ENCODE assay signal across 8 mouse cellular contexts in genomic region chr13:28424446-28425059, GRCm38 (mm10).
DNase-seq lines count a peak whose midpoint lies in the region; ATAC-seq and TF ChIP-seq lines count a peak whose summit lies in the region.

No protein-coding gene starts in this region.

- DNase-seq in adrenal gland, postnatal 14 days = peak; percentile 29
- DNase-seq in adrenal gland, postnatal 4 days (ENCODE audit: low spot score in 2 of 2) = no peak
- DNase-seq in midbrain, embryonic 14.5 days = no peak
- DNase-seq in kidney, postnatal 0 days (ENCODE audit: low spot score) = peak; percentile 25
- no peak for DNase-seq in right cerebral cortex, adult 2 months (ENCODE audit: low spot score in 2 of 2)

- no peaks in the 10 kb centered on the region for H3K9me3 ChIP-seq in midbrain, embryonic 13.5 days
- H3K9me3 ChIP-seq in midbrain, embryonic 14.5 days (ENCODE audit: control insufficient read depth, low read length) = no peaks in the 10 kb centered on the region
- no peaks in the 10 kb centered on the region for H3K9me3 ChIP-seq in kidney, postnatal 0 days (replicated peaks; ENCODE audit: low read length)
- H3K9me3 ChIP-seq in stomach, embryonic 15.5 days = no peaks in the 10 kb centered on the region

- no peak overlapping the region for H3K9ac ChIP-seq in midbrain, embryonic 13.5 days (replicated peaks)
- no peak overlapping the region for H3K9ac ChIP-seq in midbrain, embryonic 14.5 days (replicated peaks; ENCODE audit: low read length)
- no peak overlapping the region for H3K9ac ChIP-seq in kidney, postnatal 0 days (ENCODE audit: low read depth, low read length)
- H3K9ac ChIP-seq in stomach, embryonic 15.5 days = no peak overlapping the region

- H3K27ac ChIP-seq in midbrain, embryonic 13.5 days = 0 out of 2 replicates have a peak overlapping the region, but pooled peaks have one; percentile 19
- H3K27ac ChIP-seq in midbrain, embryonic 14.5 days (replicated peaks; ENCODE audit: low read depth, low read length) = no peak overlapping the region
- H3K27ac ChIP-seq in kidney, postnatal 0 days = no peak overlapping the region
- no peak overlapping the region for H3K27ac ChIP-seq in stomach, embryonic 15.5 days

- no peak for TF ChIP-seq CTCF in kidney, postnatal 0 days (IDR thresholded peaks at IDR 0.05; ENCODE audit: low read depth)

- H3K27me3 ChIP-seq in midbrain, embryonic 13.5 days = no peaks in the 10 kb centered on the region
- no peaks in the 10 kb centered on the region for H3K27me3 ChIP-seq in midbrain, embryonic 14.5 days (ENCODE audit: control insufficient read depth, insufficient read depth, low read length)
- H3K27me3 ChIP-seq in kidney, postnatal 0 days (ENCODE audit: insufficient read depth, low read length) = no peaks in the 10 kb centered on the region
- no peaks in the 10 kb centered on the region for H3K27me3 ChIP-seq in stomach, embryonic 15.5 days (replicated peaks)

- no peaks in the 10 kb centered on the region for H3K36me3 ChIP-seq in midbrain, embryonic 13.5 days
- no peaks in the 10 kb centered on the region for H3K36me3 ChIP-seq in midbrain, embryonic 14.5 days (ENCODE audit: control insufficient read depth, insufficient read depth, low read length)
- H3K36me3 ChIP-seq in kidney, postnatal 0 days (ENCODE audit: insufficient read depth, low read length) = no peaks in the 10 kb centered on the region
- H3K36me3 ChIP-seq in stomach, embryonic 15.5 days = no peaks in the 10 kb centered on the region

- 42% methylated on average over 8 of the region's 8 CpGs for WGBS in midbrain, embryonic 13.5 days
- 50% methylated on average over 8 of the region's 8 CpGs for WGBS in midbrain, embryonic 14.5 days
- 13% methylated on average over 8 of the region's 8 CpGs for WGBS in kidney, postnatal 0 days
- WGBS in stomach, embryonic 15.5 days = 17% methylated on average over 8 of the region's 8 CpGs

- no peak overlapping the region for H3K4me3 ChIP-seq in midbrain, embryonic 13.5 days (replicated peaks)
- H3K4me3 ChIP-seq in midbrain, embryonic 14.5 days (replicated peaks; ENCODE audit: low read depth, low read length) = no peak overlapping the region
- H3K4me3 ChIP-seq in kidney, postnatal 0 days (replicated peaks; ENCODE audit: low read depth, low read length) = no peak overlapping the region
- H3K4me3 ChIP-seq in stomach, embryonic 15.5 days (replicated peaks) = no peak overlapping the region

- H3K4me2 ChIP-seq in midbrain, embryonic 13.5 days (replicated peaks) = no peak overlapping the region
- no peak overlapping the region for H3K4me2 ChIP-seq in midbrain, embryonic 14.5 days (ENCODE audit: low read length)
- no peak overlapping the region for H3K4me2 ChIP-seq in kidney, postnatal 0 days (ENCODE audit: low read length)
- H3K4me2 ChIP-seq in stomach, embryonic 15.5 days = no peak overlapping the region

- ATAC-seq in midbrain, embryonic 13.5 days = no peak
- ATAC-seq in midbrain, embryonic 14.5 days (ENCODE audit: low FRiP score, low TSS enrichment) = no peak
- ATAC-seq in kidney, postnatal 0 days (replicated peaks; ENCODE audit: low FRiP score, low read depth) = no peak
- ATAC-seq in stomach, embryonic 15.5 days (ENCODE audit: insufficient read depth, low FRiP score, low read depth) = peak; percentile 66; the same call in 1 of the 2 replicates
- no peak for ATAC-seq in frontal cortex, adult (ENCODE audit: low TSS enrichment)

- peaks cover 22% of the 10 kb centered on the region for H3K4me1 ChIP-seq in midbrain, embryonic 13.5 days (replicated peaks)
- peaks cover 17% of the 10 kb centered on the region for H3K4me1 ChIP-seq in midbrain, embryonic 14.5 days (ENCODE audit: control insufficient read depth, insufficient read depth, low read length)
- peaks cover 9% of the 10 kb centered on the region; the same call in 1 of the 2 replicates for H3K4me1 ChIP-seq in kidney, postnatal 0 days (replicated peaks; ENCODE audit: insufficient read depth, low read length)
- H3K4me1 ChIP-seq in stomach, embryonic 15.5 days = peaks cover 8% of the 10 kb centered on the region; the same call in 1 of the 2 replicates

Comparison
In these comparisons a context has a peak if more than half of its experiments do, and no peak if none do; other contexts are left out.
1. DNase-seq: peak in adrenal gland, postnatal 14 days (single experiment) and kidney, postnatal 0 days (single experiment); none in adrenal gland, postnatal 4 days (0 of 2), midbrain, embryonic 14.5 days (single experiment) and right cerebral cortex, adult 2 months (0 of 2).